8 mouse cellular contexts compared by ENCODE assay signal in genomic region chr14:36952142-36952541, GRCm38 (mm10). TPM values are rescaled to one million over a fixed set of nuclear protein-coding genes. Genes with fewer than 3 reads are reported as not detected.
A peak's percentile ranks its signal among the peaks of the same experiment; 100 is the strongest.
DNase-seq lines count a peak whose midpoint lies in the region; ATAC-seq and TF ChIP-seq lines count a peak whose summit lies in the region.

No protein-coding gene starts in this region.

- ATAC-seq in megakaryocyte-erythroid progenitor cell, adult 5-6 weeks (replicated peaks; ENCODE audit: low FRiP score, low TSS enrichment, poor library complexity, severe bottlenecking), result peak; percentile 97

- TF ChIP-seq CTCF in left cerebral cortex, adult 2 months (IDR thresholded peaks at IDR 0.05), result peak; percentile 91

- intact Hi-C loops in left cerebral cortex, adult 2 months (cut with DNase I), result loop anchor here (1.0 to 5.0 kb wide), 2 partner anchors 81 to 85 kb away; no protein-coding TSS in a partner anchor
- intact Hi-C loops in left cerebral cortex, postnatal 10 days (cut with DNase I), result loop anchor here (5.0 kb wide), 1 partner anchor 85 kb away; no protein-coding TSS in a partner anchor

- H3K4me3 ChIP-seq in left cerebral cortex, adult 2 months, result no peak overlapping the region

- H3K27ac ChIP-seq in left cerebral cortex, adult 2 months, result no peak overlapping the region

- no peak for DNase-seq in left cerebral cortex, adult 2 months (ENCODE audit: extremely low spot score in 1 of 2, low spot score in 2 of 2)
- no peak for DNase-seq in left cerebral cortex, postnatal 10 days (ENCODE audit: extremely low spot score in 1 of 2, low spot score in 2 of 2)
- peak; percentile 46 for DNase-seq in MEL-GATA-1-ER (ENCODE audit: extremely low read depth, low read depth)
- DNase-seq in embryo, embryonic 10 days (ENCODE audit: low spot score), result peak; percentile 76
- DNase-seq in induced T-regulatory cell, adult 2 months (ENCODE audit: low read depth), result peak; percentile 87
- no peak for DNase-seq in left cerebral cortex, adult 9 months (ENCODE audit: low spot score in 2 of 2)
- DNase-seq in testis, postnatal 10 days (ENCODE audit: low spot score), result no peak

RNA-seq across cellular contexts. Expression of gene Ccser2, which starts 16.4 kb away (rescaled TPM):
- total RNA-seq in left cerebral cortex, adult 2 months (2021), result 10 to 100 TPM; 83.8 to 85.8 TPM
- total RNA-seq in left cerebral cortex, postnatal 10 days (2021), result 100 to 1,000 TPM in 1 of 2 experiments, 10 to 100 TPM in 1; 97.2 to 106 TPM
- total RNA-seq in megakaryocyte-erythroid progenitor cell, adult 5-6 weeks (2014; fragmentation: Nextera tagmentation), result 3.7 and 6.5 TPM in 2 replicates
- 5.9 and 7.6 TPM in 2 replicates for total RNA-seq in megakaryocyte-erythroid progenitor cell, adult 5-6 weeks (2017)

Comparison
In these comparisons a context has a peak if more than half of its experiments do, and no peak if none do; other contexts are left out.
1. DNase-seq: peak in MEL-GATA-1-ER (single experiment), embryo, embryonic 10 days (single experiment) and induced T-regulatory cell, adult 2 months (single experiment); none in left cerebral cortex, adult 2 months (0 of 2), left cerebral cortex, postnatal 10 days (0 of 2), left cerebral cortex, adult 9 months (0 of 2) and testis, postnatal 10 days (single experiment).
2. RNA of gene Ccser2, which starts 16.4 kb away (total RNA-seq): 97.2 to 106 TPM in left cerebral cortex, postnatal 10 days and 83.8 to 85.8 TPM in left cerebral cortex, adult 2 months; 3.7 to 7.6 TPM in megakaryocyte-erythroid progenitor cell, adult 5-6 weeks; every median in the first group is over 4 times any median in the second.